Mouse (Mus musculus) heart, postnatal 0 days (tissue): ENCODE data around the gene Pdap1. TPM values are rescaled to one million over a fixed set of nuclear protein-coding genes. Genes with fewer than 3 reads are reported as not detected.

Experiments used
- ATAC-seq: fragments of 200-750 bp; cut with Nextera tagmentation; 2 replicates; pipeline ENCODE4 v1.8.0; 2017; ENCODE audit warnings: low read depth, moderate number of reproducible peaks, moderate library complexity; ENCODE audit not compliant: insufficient read depth
- DNase-seq: peaks from one replicate; pipeline ENCODE4 v3.0.0-alpha.2; 2016; ENCODE audit warnings: low spot score
- H3K27ac ChIP-seq: fragments of 300-500 bp; sonication (generic); 2 replicates; pipeline ENCODE4 v1.5.1; 2014; ENCODE audit warnings: low read depth, mild to moderate bottlenecking
- H3K27me3 ChIP-seq: fragments of 300-500 bp; sonication (generic); 2 replicates; pipeline ENCODE4 v1.6.1; 2014; ENCODE audit warnings: low read length, mixed read lengths; ENCODE audit not compliant: control insufficient read depth, insufficient read depth
- H3K36me3 ChIP-seq: fragments of 300-500 bp; sonication (generic); replicated peaks from 2 replicates; pipeline ENCODE4 v1.6.1; 2014; ENCODE audit warnings: low read length, mixed read lengths; ENCODE audit not compliant: control insufficient read depth, insufficient read depth
- H3K4me1 ChIP-seq: fragments of 300-500 bp; sonication (generic); 2 replicates; pipeline ENCODE4 v1.6.1; 2014; ENCODE audit warnings: antibody characterized with exemption; ENCODE audit not compliant: control insufficient read depth, insufficient read depth
- H3K4me2 ChIP-seq: fragments of 300-500 bp; sonication (generic); 2 replicates; pipeline ENCODE4 v1.6.1; 2014; ENCODE audit warnings: low read depth, mild to moderate bottlenecking, low read length, moderate library complexity
- H3K4me3 ChIP-seq: fragments of 300-500 bp; sonication (generic); 2 replicates; pipeline ENCODE4 v1.5.1; 2014; ENCODE audit warnings: low read depth, low read length
- H3K9ac ChIP-seq: fragments of 300-500 bp; sonication (generic); replicated peaks from 2 replicates; pipeline ENCODE4 v1.6.1; 2014; ENCODE audit warnings: low read depth, low read length, mixed read lengths
- H3K9me3 ChIP-seq: fragments of 300-500 bp; sonication (generic); replicated peaks from 2 replicates; pipeline ENCODE4 v1.6.1; 2016; ENCODE audit warnings: low read length; ENCODE audit not compliant: control insufficient read depth
- CTCF ChIP-seq: IDR thresholded peaks from 2 replicates; pipeline ENCODE4 v1.5.1; 2016; ENCODE audit warnings: antibody characterized with exemption, control low read depth, low read depth
- EP300 ChIP-seq: IDR thresholded peaks from 2 replicates; pipeline ENCODE4 v1.6.1; 2016; ENCODE audit warnings: antibody characterized with exemption, low read depth
- WGBS: fragments of 180-500 bp; shearing (Covaris S2); extraction: QIAGEN DNeasy Blood & Tissue Kit; methylation state at CpG from one replicate; pipeline ENCODE4 v1.1.7; 2014; 5-methylcytosine and 5-hydroxymethylcytosine counted together
- polyA plus RNA-seq: library from polyadenylated mRNA; unstranded; fragments of >200 nt; fragmentation: Nextera tagmentation; extraction: Ambion mirVana; gene quantifications from 2 replicates; pipeline ENCODE4 v1.2.1, GENCODE M21; 2015
- total RNA-seq: library from RNA; depleted of rRNA; stranded (reverse); fragments of >200 nt; gene quantifications from 2 replicates; pipeline ENCODE4 v1.2.3, GENCODE M21; 2014; ENCODE audit warnings: low replicate concordance; rRNA removed

Gene Pdap1
- total RNA-seq = 8.6 and 15.9 TPM in 2 replicates
- polyA plus RNA-seq = 58.0 and 58.1 TPM in 2 replicates

DNA sequence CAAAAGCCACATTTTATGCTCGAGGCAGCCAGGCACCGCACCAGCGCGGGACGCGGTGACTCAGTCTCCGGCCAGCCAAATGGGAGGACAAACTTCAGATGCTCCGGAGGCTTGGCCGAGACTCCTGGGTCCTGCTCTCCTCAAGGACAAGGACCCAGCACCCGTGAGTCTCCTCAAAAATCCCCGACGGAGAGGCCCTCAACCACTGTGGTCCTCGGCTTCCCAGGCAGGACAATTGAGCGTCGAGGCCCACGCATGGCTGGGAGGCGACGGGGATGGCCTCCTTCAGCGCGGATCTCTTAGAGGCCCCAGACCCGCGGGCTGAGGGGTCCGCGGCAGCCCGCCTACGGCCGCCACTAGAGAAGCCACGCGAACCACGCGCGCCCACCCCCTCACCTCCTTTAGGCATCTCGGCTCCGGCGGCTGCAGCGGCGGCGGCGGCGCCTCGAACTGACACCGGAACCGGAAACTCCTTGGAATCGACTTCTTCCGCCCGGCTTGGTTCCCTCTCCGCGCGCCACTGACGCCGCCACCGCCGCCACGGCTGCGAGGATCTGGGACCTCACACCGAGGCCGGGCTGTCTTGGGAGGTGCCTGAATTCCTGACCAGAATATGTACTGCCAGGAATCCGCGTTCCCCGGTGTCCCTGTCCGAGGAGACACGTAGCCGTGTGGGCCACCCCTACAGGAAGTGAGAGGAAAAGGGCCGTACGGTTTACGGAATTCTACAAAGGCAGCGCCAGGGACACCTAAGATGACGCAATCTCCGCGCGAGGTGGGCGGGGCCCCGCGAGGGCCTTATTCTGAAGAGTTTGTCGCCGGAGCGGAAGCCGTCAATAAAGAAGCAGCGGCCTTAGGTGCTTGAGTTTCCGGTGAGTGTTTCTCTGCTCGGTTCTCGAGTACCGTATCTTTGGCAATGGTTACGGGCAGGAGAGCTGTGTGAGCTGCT is at the start of gene Pdap1, which contains the start of gene Bud31:
Gene Pdap1, minus strand, starts transcription at position 668 of the 949 bp plus-strand sequence.
Gene Bud31, plus strand, starts transcription at position 792 of the 949 bp plus-strand sequence.
- Histone ChIP-seq H3K4me1 (peaks cover 16% of the 10 kb centered on the region), H3K36me3 (peaks cover 54% of the 10 kb centered on the region), H3K27me3 (no peaks in the 10 kb centered on the region), H3K9me3 (no peaks in the 10 kb centered on the region), H3K27ac (peak within 1 kb of the TSS; percentile 88), H3K4me3 (peak within 1 kb of the TSS; percentile 90), H3K9ac (peak within 1 kb of the TSS; percentile 82), H3K4me2 (peak within 1 kb of the TSS; percentile 85)
- ATAC-seq = peak; percentile 91
- peak; percentile 94 for DNase-seq
- under 1% methylated on average over 81 of the region's 84 CpGs for WGBS
- no peak for TF ChIP-seq CTCF
- TF ChIP-seq EP300 = peak; percentile 99

DNA sequence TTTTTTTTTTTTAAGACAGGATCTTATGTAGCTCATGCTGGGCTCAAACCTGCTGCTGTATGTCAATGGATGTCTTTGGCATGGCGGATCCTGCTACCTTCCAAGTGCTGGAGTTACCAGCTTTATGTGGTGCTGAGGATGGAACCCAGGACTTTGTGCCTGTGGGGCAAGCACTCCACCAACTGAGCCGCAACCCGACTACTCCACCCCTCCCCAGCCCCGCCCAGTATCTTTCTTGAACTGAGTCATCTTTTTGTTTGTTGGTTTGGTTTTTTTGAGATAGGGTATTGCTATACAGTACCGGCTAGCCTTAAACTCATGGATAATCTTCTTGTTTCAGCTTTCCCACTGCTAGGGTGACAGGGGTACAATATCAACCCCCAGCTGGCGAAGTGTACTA is 49.4 kb upstream of the Pdap1 start:
- H3K36me3 ChIP-seq = peaks cover 42% of the 10 kb centered on the region

DNA sequence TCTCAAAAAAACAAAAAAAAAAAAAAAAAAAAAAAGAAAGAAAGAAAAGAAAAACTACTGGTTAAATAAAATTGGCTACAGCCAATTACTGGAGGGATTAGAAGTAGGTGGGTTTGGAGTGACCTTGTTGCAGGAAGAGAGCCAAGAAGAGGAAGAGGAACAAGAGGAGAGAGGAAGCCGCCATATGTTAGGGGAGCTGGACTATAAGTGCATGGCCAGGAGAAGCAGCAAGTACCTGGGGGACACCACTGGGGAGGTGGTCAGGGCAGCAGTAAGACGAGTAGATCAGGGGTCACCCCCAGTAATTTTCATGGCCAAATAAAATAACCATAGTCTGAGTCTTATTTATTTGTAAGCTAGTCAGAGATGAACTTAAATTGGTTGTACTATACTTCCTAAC is 45.2 kb upstream of the Pdap1 start:
- no peaks in the 10 kb centered on the region for H3K9me3 ChIP-seq
- no peak overlapping the region for H3K4me3 ChIP-seq
- peaks cover 8% of the 10 kb centered on the region for H3K4me1 ChIP-seq
- H3K27me3 ChIP-seq = no peaks in the 10 kb centered on the region
- WGBS = 77% methylated on average over 2 of the region's 2 CpGs
- TF ChIP-seq CTCF (no peak), EP300 (no peak)
- DNase-seq (no peak), ATAC-seq (no peak)
- no peak overlapping the region for H3K4me2 ChIP-seq
- peaks cover 76% of the 10 kb centered on the region for H3K36me3 ChIP-seq
- H3K9ac ChIP-seq = no peak overlapping the region
- H3K27ac ChIP-seq = no peak overlapping the region

More for the DNA sequence above, 49.4 kb upstream of the Pdap1 start:
- DNase-seq = no peak
- Histone ChIP-seq H3K27me3 (no peaks in the 10 kb centered on the region), H3K9me3 (no peaks in the 10 kb centered on the region), H3K4me2 (peak overlapping the region; percentile 86), H3K9ac (no peak overlapping the region), H3K4me1 (peaks cover 13% of the 10 kb centered on the region), H3K4me3 (peak overlapping the region; percentile 86; the same call in 1 of the 2 replicates), H3K27ac (no peak overlapping the region)
- ATAC-seq = no peak
- 85% methylated on average over 6 of the region's 6 CpGs for WGBS
- no peak for TF ChIP-seq CTCF
- no peak for TF ChIP-seq EP300

DNA sequence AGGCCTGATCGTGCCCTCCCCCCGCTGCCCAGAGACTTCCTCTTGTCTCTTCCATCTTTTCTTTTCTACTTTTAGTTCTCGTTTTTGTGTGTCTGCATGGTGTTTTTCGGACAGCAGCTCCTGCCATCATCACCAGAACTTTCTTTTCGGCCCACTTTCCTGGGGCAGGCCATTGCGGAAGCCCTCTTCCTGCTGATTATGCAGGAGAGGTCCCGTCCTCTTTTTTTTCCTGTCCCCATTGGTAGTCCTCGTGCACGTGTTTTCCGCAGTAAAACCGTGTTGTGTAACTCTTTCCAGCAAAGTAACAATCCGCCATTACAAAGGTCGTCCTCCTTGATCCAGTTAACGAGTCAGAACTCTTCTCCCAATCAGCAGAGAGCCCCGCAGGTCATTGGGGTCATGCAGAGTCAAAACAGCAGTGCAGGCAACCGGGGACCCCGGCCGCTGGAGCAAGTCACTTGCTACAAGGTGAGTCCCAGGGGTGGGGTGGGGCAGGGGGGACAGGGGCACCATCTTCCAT is 38.5 kb upstream of the Pdap1 start:
- no peak for ATAC-seq
- no peak for DNase-seq
- H3K27me3 ChIP-seq = no peaks in the 10 kb centered on the region
- TF ChIP-seq EP300 = no peak
- no peaks in the 10 kb centered on the region for H3K9me3 ChIP-seq
- H3K4me3 ChIP-seq = no peak overlapping the region
- H3K36me3 ChIP-seq = peaks cover 94% of the 10 kb centered on the region
- H3K4me2 ChIP-seq = no peak overlapping the region
- no peak overlapping the region for H3K9ac ChIP-seq
- WGBS = 85% methylated on average over 18 of the region's 18 CpGs
- H3K4me1 ChIP-seq = no peaks in the 10 kb centered on the region
- H3K27ac ChIP-seq = no peak overlapping the region

- no peaks in the 10 kb centered on the region for H3K27me3 ChIP-seq
- peak; percentile 3; the same call in 1 of the 2 replicates for TF ChIP-seq EP300
- no peak for TF ChIP-seq CTCF
- ATAC-seq = peak; percentile 7; the same call in 1 of the 2 replicates
- peak overlapping the region; percentile 68 for H3K27ac ChIP-seq
- H3K4me2 ChIP-seq = peak overlapping the region; percentile 81
- H3K4me1 ChIP-seq = peaks cover 24% of the 10 kb centered on the region
- peak overlapping the region; percentile 79 for H3K4me3 ChIP-seq
- H3K36me3 ChIP-seq = peaks cover 33% of the 10 kb centered on the region
- peak overlapping the region; percentile 94 for H3K9ac ChIP-seq
- DNase-seq = no peak
- no peaks in the 10 kb centered on the region for H3K9me3 ChIP-seq
- WGBS = under 1% methylated on average over 27 of the region's 28 CpGs
These were observed 27.2 kb upstream of the Pdap1 start for GRCm38 (mm10) chr5:145167306-145167661.
